Mouse (Mus musculus): Measurements from ENCODE around the gene Glrx2. TPM values are rescaled to one million over a fixed set of nuclear protein-coding genes. Genes with fewer than 3 reads are reported as not detected.

Glrx2 gene
- polyA plus RNA-seq, 1 experiment from 2014 or later = 158 TPM

DNA sequence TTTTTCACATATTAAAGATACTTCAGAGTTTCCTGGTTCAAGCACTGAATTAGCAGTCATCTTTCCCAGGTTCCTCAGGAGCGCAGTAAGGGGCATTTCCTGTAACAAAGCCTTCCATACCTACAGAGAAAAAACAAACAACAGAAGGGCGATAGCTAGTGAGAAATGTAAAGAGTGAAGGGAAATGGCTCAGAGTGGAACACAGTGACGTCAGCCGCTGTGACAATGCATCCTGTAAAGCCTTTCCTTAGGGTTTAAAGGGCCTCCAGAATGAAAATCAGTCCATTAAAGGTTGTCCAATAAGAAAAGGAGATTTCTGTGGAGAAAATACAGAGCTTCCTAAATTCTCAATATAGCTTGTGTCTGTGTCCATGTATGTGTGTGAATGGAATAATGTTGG is 49.7 kb downstream of the Glrx2 start:
- Histone ChIP-seq H3K36me3 (replicated peaks) (peaks cover 47% of the 10 kb centered on the region), H3K4me3 (replicated peaks) (no peak overlapping the region), H3K27ac (no peak overlapping the region), H3K9ac (no peak overlapping the region), H3K4me1 (peaks cover 3% of the 10 kb centered on the region; the same call in 1 of the 2 replicates), H3K4me2 (no peak overlapping the region), H3K9me3 (no peaks in the 10 kb centered on the region), H3K27me3 (no peaks in the 10 kb centered on the region)
- WGBS = 89% methylated on average over 4 of the region's 4 CpGs
- no peak for ATAC-seq (ENCODE audit: low FRiP score)

DNA sequence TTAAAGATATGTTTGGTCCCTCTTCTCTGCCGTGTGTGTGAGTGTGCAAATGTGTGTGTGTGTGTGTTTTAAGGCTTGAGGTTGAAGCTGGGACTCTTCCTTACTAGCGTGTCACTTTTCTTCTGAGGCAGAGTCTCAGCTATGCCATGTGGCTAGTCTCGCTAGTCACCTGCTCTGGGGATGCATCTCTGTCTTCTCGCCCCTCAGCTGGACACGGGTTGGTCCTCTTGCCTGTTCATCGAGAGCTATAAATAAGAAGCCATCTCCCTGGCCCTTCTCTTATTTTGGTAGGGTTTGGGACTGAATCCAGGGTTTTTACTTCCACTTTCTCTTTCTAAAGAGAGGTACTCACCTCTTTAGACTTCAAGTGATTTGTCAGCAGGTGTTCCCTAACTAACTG is 50.1 kb downstream of the Glrx2 start:
- H3K4me3 ChIP-seq (replicated peaks) = no peak overlapping the region
- H3K9me3 ChIP-seq = no peaks in the 10 kb centered on the region
- H3K27ac ChIP-seq = no peak overlapping the region
- no peak for ATAC-seq (ENCODE audit: low FRiP score)
- WGBS = 87% methylated on average over 6 of the region's 6 CpGs
- no peak overlapping the region for H3K9ac ChIP-seq
- peaks cover 44% of the 10 kb centered on the region for H3K36me3 ChIP-seq (replicated peaks)
- no peaks in the 10 kb centered on the region for H3K27me3 ChIP-seq
- H3K4me1 ChIP-seq = peaks cover 3% of the 10 kb centered on the region; the same call in 1 of the 2 replicates
- no peak overlapping the region for H3K4me2 ChIP-seq

DNA sequence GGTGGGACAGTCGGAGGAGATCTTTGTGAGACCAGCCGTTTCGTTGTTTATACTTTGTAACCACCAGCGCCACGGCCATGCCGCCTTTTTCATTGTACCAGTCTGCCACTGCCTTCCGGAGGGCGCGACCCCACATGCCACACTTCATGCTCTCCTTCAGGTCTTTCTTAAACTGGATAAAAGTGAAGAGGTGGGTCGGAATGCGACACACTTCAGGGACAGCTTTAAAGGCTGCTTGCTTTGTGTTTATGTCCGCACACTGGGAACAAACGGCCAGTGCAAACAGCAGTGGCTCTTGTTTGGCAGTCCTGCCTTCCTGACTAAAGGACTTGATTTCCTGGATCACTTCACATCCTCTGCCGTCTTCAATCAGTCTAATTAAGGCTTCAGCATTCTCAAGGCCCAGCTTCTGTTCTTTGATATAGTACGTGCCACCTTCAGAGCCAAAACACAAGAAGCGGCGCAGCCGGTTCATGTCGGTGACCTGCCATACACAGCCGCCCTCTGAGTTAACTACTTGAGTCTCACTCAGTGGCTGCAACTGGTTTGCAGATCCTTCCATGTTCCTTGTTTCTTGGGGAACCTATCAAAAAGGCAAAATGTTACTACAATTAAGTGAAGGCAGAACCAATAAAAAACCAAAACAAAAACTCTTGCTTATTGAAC is 54.4 kb downstream of the Glrx2 start:
- WGBS = 43% methylated on average over 20 of the region's 20 CpGs
- Histone ChIP-seq H3K27me3 (no peaks in the 10 kb centered on the region), H3K9ac (no peak overlapping the region), H3K4me2 (no peak overlapping the region), H3K36me3 (replicated peaks) (peaks cover 26% of the 10 kb centered on the region), H3K4me1 (peaks cover 20% of the 10 kb centered on the region), H3K27ac (no peak overlapping the region), H3K4me3 (replicated peaks) (no peak overlapping the region), H3K9me3 (no peaks in the 10 kb centered on the region)
- no peak for ATAC-seq (ENCODE audit: low FRiP score)

DNA sequence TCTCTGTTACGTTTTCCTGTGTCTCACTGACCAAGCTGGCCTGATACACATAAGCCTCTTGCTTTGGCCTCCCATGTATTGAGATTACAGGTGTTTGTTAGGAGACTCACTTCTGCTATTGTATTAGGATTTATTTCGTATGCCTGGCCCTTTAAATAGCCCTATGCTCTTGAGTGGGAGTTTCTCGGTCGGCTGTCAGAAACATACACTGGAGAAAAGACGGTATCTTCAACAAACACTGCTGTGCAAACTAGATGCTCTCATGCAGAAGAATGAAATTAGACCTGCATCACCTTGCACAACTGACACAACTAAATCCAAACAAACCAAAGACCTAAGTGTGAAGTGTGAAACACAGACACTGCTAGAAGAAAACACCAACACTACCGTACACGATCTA is 56.9 kb downstream of the Glrx2 start:
- no peak for ATAC-seq (ENCODE audit: low FRiP score)
- H3K9me3 ChIP-seq = no peaks in the 10 kb centered on the region
- no peak overlapping the region for H3K27ac ChIP-seq
- peaks cover 14% of the 10 kb centered on the region; the same call in 1 of the 2 replicates for H3K36me3 ChIP-seq (replicated peaks)
- no peak overlapping the region for H3K4me2 ChIP-seq
- 65% methylated on average over 7 of the region's 7 CpGs for WGBS
- no peaks in the 10 kb centered on the region for H3K27me3 ChIP-seq
- no peak overlapping the region for H3K4me3 ChIP-seq (replicated peaks)
- H3K4me1 ChIP-seq = peaks cover 24% of the 10 kb centered on the region
- H3K9ac ChIP-seq = no peak overlapping the region

DNA sequence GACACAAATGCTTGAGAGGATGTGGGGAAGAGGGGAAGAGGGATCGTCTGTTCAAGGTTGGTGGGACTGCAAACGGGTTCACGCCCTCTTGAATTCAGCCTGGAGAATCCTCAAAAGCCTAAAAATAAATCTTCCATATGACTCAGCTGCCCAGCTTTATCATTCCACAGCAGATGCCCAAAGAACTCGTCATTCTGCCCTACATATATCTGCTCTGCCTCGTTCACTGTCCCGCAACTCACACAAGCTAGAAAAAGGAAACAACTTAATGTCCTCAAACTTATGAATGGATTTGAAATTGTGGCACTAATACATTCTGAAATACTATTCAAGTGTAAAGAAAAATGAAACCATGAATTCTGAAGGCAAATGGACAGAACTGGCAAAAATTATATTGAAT is 57.8 kb downstream of the Glrx2 start:
- H3K9me3 ChIP-seq = no peaks in the 10 kb centered on the region

DNA sequence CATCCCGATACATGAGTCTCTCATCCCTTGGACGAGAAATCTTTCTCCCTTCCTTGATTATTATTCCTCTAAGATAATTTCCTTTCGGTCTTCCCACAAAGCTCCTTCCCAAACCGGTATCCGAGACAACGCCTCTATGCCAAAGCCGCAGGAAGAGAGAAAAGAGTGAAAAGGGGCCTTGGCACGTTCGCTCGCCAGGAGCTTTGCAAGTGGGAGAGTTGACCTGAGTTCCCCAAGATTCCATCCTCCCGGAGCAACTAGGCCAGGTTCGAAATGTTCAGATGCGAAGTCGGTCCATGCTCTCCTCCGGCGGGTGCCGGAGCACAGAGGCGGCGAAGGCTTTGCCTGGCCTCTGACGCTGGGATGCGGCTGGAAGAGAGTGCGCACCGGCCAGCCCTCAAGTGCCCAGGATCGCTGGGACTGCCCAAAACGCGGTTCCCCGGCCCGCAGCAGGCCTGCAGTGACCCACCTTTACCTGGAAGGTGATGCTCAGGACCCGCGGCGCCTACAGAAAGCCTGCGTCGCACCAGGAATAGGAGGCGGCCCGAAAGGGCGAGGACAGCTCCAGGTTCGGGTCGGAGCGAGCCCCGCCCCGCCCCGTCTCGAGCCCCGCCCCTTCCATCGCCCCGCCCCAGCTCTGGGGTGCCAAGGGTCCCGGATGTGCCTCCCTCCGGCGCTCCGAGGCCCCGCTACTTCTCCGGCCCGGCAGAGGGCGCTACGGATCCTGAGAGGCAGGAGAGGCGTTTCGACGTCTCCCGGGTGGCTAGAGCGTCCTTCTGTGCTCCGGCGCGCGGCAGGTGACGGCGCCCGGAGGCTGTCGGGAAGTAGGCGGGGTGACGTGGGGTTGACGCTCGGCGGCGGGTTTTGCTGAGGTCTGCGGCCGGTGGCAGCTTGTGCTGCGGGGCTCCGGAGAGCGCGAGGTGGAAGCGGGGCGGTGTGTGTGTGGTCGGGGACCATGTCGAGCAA is 60.6 kb downstream of the Glrx2 start, which contains the start of the genes Trove2 and Uchl5:
Gene Trove2, minus strand, starts transcription at position 623 of the 966 bp plus-strand sequence.
Gene Uchl5, plus strand, starts transcription at position 827 of the 966 bp plus-strand sequence.
- WGBS = under 1% methylated on average over 84 of the region's 84 CpGs
- Histone ChIP-seq H3K4me1 (peaks cover 29% of the 10 kb centered on the region), H3K27me3 (no peaks in the 10 kb centered on the region), H3K4me2 (peak within 1 kb of the TSS; percentile 72), H3K36me3 (replicated peaks) (no peaks in the 10 kb centered on the region), H3K9ac (peak within 1 kb of the TSS; percentile 82), H3K27ac (peak within 1 kb of the TSS; percentile 80), H3K9me3 (no peaks in the 10 kb centered on the region), H3K4me3 (replicated peaks) (peak within 1 kb of the TSS; percentile 70)
- ATAC-seq (ENCODE audit: low FRiP score) = peak; percentile 97

More for the DNA sequence above, 57.8 kb downstream of the Glrx2 start:
- Histone ChIP-seq H3K4me3 (replicated peaks) (no peak overlapping the region), H3K9ac (no peak overlapping the region), H3K4me1 (peaks cover 32% of the 10 kb centered on the region), H3K27ac (no peak overlapping the region), H3K4me2 (no peak overlapping the region), H3K36me3 (replicated peaks) (peaks cover 14% of the 10 kb centered on the region; the same call in 1 of the 2 replicates), H3K27me3 (no peaks in the 10 kb centered on the region)
- 86% methylated on average over 6 of the region's 6 CpGs for WGBS
- ATAC-seq (ENCODE audit: low FRiP score) = no peak

DNA sequence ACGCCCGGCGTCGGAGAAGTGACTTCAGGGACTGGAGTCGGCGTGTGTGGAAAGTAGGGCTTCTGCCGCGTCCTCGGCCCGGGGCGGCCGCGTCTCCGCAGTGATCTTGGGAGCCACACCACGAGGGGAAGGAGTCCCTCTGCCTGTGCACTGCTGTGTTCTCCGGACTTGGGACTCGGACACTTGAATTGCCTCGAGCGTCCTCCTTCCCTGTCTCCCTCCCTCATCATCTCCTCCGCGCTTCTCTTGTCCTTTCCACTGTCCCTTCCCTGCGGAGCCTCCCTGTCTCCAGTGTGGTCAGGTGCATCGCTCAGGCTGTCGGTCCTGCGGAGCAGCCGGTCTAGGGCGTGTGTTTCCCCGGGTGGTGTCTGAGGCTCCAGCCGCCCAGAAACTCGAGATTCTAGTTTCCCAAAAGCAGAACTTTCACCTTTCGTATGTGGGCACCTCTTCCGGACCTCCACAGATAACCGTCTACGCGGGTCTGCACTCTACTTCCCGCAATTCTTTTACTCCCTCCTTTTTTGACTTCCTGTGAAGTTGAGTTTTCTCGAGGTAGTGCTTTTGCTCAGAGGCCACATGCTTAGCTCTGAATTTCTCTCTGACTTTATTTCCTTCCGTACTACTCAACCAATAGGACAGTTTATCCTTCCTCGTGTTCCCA is 61.5 kb downstream of the Glrx2 start:
- Histone ChIP-seq H3K36me3 (replicated peaks) (no peaks in the 10 kb centered on the region), H3K4me1 (peaks cover 29% of the 10 kb centered on the region), H3K9me3 (no peaks in the 10 kb centered on the region), H3K4me2 (peak overlapping the region; percentile 72), H3K4me3 (replicated peaks) (peak overlapping the region; percentile 70), H3K27me3 (no peaks in the 10 kb centered on the region), H3K9ac (peak overlapping the region; percentile 79), H3K27ac (peak overlapping the region; percentile 48; the same call in 1 of the 2 replicates)
- WGBS = under 1% methylated on average over 39 of the region's 39 CpGs
- ATAC-seq (ENCODE audit: low FRiP score) = peak; percentile 62

DNA sequence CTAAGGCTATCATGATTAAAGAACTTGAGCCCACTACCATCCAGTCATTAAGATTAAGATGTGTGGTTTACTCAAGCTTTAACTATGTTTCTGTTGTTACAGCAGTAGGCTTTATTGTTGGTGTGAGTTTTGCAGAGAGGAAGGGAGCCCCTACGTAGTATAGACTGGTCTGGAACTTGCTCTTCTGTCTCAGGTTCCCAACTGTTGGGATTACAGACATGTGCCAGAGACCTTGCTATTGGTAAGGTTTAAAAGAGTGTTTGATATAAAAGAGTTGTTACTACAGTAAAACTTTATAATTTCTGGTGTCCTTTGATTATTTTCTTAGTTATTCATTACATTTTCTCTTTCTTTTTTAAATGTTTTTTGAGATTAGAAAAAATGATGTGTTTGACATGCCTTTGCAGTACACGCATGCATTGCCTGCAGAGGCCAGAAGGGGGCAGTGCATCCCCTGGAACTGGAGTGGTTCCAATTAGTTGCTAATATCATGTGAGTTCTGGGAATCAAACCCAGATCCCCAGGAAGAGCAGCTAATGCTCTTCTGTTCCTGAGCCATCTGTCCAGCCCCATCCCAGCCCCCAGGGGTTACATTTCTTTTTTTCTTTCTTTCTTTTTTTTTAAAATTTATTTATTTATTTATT is 72.6 kb downstream of the Glrx2 start:
- Histone ChIP-seq H3K4me1 (no peaks in the 10 kb centered on the region), H3K36me3 (replicated peaks) (peaks cover 8% of the 10 kb centered on the region; the same call in 1 of the 2 replicates), H3K9ac (no peak overlapping the region), H3K27me3 (no peaks in the 10 kb centered on the region), H3K4me3 (replicated peaks) (no peak overlapping the region), H3K4me2 (no peak overlapping the region), H3K9me3 (no peaks in the 10 kb centered on the region), H3K27ac (no peak overlapping the region)
- WGBS = 68% methylated on average over 2 of the region's 2 CpGs
- ATAC-seq (ENCODE audit: low FRiP score) = no peak

Other genes with a start within 250 kb of the Glrx2 start
- 2.1 and 2.6 TPM in 2 replicates for gene B3galt2, start 75.7 kb upstream of the Glrx2 start, polyA plus RNA-seq (2016; fragmentation: Nextera tagmentation; extraction: Ambion mirVana)
- 46.3 and 48.8 TPM in 2 replicates for gene Cdc73, start 13.4 kb upstream of the Glrx2 start, polyA plus RNA-seq (2016; fragmentation: Nextera tagmentation; extraction: Ambion mirVana)
- gene Trove2, start 60.7 kb downstream of the Glrx2 start, polyA plus RNA-seq (2016; fragmentation: Nextera tagmentation; extraction: Ambion mirVana) = 47.8 and 57.3 TPM in 2 replicates
- 92.8 and 94.0 TPM in 2 replicates for gene Uchl5, start 60.9 kb downstream of the Glrx2 start, polyA plus RNA-seq (2016; fragmentation: Nextera tagmentation; extraction: Ambion mirVana)